Mouse (Mus musculus): ENCODE data around the gene Mbtd1.
"Not testable (repeated sequence)": the region's sequence is repeated elsewhere in the genome, so short reads cannot be mapped to it uniquely, and the experiment has no call there.

DNA sequence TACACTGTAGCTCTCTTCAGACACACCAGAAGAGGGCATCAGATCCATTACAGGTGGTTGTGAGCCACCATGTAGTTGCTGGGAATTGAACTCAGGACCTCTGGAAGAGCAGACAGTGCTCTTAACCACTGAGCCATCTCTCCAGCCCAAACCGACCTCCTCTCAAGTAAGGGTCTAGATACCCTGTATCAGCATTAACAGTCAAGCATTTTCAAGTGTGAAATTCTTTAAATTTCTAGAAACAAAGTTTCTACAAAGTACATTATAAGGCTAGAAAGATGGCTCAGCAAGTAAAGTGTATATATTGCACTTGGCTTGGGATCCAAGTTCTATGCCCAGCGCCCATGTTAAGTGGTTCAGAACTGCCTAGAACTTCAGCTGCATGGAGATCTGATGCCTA lies 29.4 kb downstream of the Mbtd1 start:
- TF ChIP-seq POLR2A, CTCF (IDR thresholded peaks at IDR 0.05; ENCODE audit: insufficient read depth, low read depth, low read length): not testable (repeated sequence)

Measured in olfactory bulb, adult 2 months (tissue).